Mouse (Mus musculus): ENCODE data around the gene Hcar2. TPM values are rescaled to one million over a fixed set of nuclear protein-coding genes. Genes with fewer than 3 reads are reported as not detected.

The Hcar2 gene
- total RNA-seq, 2 experiments from 2014 or later, result 3.5 to 9.6 TPM

GRCm38 (mm10) chr5:123862374-123863350 is 2.6 kb downstream of the Hcar2 start:
- no peak for DNase-seq

DNA sequence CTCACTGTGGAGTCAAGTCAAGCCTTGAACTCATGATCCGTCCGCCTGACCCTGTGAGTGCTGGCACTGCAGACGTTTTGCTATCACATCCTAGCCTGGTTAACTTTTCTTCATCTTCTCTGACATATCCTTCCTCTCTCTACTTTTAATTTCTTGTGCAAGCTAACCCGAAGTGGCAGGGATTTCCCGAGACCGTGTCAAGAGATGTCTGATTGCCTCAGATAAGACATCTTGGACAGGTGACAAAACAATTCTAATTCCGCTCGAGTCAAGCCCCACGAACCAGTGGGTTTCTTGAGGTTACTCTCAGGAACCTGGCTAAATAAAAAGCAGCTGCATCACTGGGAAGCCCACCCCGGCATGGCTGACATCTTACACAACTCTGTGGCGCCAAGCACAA is 6.5 kb downstream of the Hcar2 start:
- DNase-seq, result no peak

GRCm38 (mm10) chr5:123854511-123854910 is 10.8 kb downstream of the Hcar2 start:
- DNase-seq, result no peak

- DNase-seq, result no peak
Observed at GRCm38 (mm10) chr5:123853877-123854504, 11.3 kb downstream of the Hcar2 start.

GRCm38 (mm10) chr5:123851398-123851797 is 13.9 kb downstream of the Hcar2 start:
- DNase-seq, result no peak

DNA sequence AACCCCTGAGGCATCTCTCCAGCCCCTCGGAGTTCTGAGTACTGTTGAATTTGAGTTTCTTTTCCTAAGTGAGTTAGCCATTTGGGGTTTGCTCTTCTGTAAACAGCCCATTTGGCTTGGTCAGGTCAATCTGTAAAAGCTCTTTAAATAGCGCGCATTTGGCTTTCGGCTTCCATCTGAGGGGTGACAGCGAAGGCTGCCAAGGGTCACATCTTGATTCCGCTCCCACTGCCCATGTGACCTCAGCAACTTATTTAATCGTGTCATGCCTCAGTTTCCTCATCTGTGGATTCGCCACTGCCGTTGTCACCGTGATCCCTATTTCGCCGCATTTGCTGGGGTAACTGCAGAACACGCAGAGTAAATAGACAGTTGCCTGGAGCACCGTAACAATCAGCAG is 21.0 kb downstream of the Hcar2 start:
- DNase-seq, result no peak

DNA sequence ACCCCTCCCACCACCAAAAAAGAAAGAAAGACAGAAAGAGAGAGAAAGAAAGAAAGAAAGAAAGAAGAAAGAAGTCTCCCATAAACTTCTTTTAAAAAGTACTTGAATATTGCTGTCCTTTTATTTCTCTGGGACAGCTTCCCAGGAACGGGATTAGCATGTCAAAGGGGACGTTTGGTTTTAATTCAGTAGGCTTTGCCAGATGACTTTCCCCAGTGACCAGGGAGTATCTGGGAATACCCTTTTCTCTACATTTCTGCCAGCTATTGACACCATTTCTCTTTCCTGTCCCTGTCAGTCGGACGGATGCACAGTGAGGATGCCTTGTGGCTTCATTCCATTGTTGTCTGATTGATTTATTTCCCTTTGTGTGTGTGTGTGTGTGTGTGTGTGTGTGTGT is 21.5 kb downstream of the Hcar2 start:
- DNase-seq, result no peak

- DNase-seq, result no peak
Observed at GRCm38 (mm10) chr5:123842935-123843282, 22.4 kb downstream of the Hcar2 start.

GRCm38 (mm10) chr5:123842221-123842934 is 22.9 kb downstream of the Hcar2 start:
- no peak for DNase-seq

- no peak for DNase-seq
Observed at GRCm38 (mm10) chr5:123837371-123837770, 27.9 kb downstream of the Hcar2 start.

GRCm38 (mm10) chr5:123834836-123835235 is 30.5 kb downstream of the Hcar2 start:
- peak in 1 of 2 experiments; percentile 48 for DNase-seq

GRCm38 (mm10) chr5:123832309-123832708 is 33.0 kb downstream of the Hcar2 start:
- DNase-seq, result no peak

DNA sequence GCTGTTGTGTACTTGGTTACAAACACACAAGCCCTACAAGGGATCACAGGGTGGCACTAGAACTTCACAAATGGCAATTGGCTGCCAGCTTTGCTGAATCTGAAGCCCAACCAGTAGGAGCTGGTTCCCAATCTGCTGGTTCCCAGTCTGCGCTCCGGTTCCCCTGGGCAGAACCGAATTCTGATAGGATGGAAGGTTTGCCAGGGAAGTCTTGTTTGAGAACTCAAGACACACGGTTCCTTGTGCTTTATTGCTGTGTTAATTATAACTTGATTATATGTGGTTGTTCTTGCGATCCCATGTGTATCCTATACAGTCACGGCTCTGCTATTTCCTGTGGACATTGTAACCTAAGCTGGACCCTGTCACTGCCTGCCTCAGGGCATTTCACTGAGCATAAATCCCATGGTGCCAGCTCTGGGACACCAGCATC is 37.6 kb downstream of the Hcar2 start:
- peak; percentile 12 to 38 for DNase-seq

DNA sequence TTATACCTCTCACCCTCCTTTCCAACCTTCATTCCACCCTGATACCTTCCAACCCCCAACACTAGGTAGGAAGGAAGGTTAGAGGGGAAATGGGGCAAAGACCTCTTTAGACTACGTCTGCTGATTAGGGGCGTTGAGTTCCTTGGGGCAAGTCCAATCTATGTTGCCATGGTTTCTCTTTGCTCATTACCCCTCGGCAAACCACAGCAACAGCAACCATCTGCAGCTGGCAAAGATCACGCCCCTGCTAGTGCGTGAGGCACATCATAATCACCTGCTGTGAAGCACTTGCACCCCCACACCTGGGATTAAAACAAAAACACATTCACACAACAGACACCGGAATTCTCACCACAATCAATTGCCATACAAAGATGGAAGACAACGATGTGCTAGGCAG is 42.6 kb downstream of the Hcar2 start:
- no peak for DNase-seq

- no peak for DNase-seq
Observed at GRCm38 (mm10) chr5:123821264-123821571, 44.1 kb downstream of the Hcar2 start.

- no peak for DNase-seq
Observed at GRCm38 (mm10) chr5:123820501-123821263, 44.6 kb downstream of the Hcar2 start.

DNA sequence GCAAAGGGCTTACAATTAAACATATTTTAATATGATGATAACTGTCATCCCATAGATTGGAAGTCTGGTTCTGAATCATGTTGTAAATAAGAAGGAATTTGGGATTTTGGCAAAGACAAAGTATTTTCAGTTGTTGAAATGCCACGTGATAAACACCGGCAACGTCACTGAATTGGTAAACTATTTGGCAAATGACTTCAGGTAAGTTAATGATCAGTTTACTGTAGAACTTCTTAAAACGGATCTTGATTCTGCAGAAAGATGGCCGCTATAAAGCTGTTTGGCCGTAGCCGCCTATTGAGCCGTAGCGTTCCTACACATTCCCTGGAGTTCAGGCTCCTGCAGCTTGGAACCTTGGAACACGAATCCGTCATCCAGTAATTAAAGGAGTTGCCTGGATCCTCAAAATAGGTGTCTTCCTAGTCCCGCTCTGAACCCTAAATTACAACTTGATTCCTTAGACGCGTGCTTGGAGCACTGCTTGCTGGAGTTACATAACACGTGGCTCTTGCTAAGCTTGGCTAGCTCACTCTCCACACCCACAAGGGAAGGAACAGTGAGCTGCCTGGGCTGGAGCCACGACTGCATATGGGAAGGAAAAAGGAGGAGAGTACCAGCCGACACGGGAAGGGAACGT is 46.2 kb downstream of the Hcar2 start:
- DNase-seq, result no peak

DNA sequence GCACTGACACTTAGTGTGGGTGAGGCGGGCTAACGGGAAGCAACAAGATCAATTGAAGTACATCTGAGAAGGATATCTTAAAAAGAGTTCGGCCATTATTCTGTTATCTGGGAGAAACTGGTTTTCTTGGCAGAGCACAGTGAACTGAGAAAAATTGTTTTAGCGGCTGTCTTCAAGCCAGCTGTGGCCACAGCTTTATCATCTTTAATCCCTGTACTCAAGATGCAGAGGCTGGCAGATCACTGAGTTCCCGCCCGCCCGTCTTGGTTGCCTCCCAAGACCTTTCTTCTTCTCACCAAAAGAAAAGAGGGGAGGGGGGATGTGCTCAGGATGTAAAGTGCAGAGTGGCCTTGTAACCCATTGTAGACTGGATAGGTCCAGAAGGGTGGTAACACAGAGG is 48.4 kb downstream of the Hcar2 start:
- no peak for DNase-seq

Measured in adrenal gland, postnatal 36 days (tissue).